Mouse (Mus musculus): Measurements from ENCODE around the gene Atp6v1fnb. TPM values are rescaled to one million over a fixed set of nuclear protein-coding genes. Genes with fewer than 3 reads are reported as not detected.
A peak's percentile ranks its signal among the peaks of the same experiment; 100 is the strongest.

Atp6v1fnb gene
- polyA plus RNA-seq (2014; fragmentation: Nextera tagmentation; extraction: Ambion mirVana), result not detected in 2 replicates

DNA sequence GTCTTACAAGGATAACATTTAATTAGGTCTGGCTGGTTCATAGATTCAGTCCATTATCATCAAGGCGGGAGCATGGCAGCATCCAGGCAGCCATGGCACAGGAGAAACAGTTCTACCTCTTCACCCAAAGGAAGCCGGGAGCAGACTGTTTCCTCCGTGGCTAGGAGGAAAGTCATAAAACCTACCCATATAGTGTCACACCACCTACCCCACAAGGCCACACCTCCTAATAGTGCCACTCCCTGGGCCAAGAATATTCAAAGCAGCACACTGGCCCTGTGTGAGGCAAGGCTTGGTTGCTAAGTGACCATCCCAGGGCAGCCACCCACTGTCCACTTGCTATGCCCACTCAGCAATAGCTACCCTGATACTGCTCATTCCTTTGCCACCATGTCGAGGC, at the start of gene Atp6v1fnb:
Atp6v1fnb (plus strand) TSS at position 301 of the 400 bp plus-strand sequence.
- no peak for ATAC-seq (replicated peaks; ENCODE audit: insufficient number of reproducible peaks, low FRiP score, low TSS enrichment, low read depth)
- no peak within 1 kb of the TSS for H3K4me2 ChIP-seq (ENCODE audit: low read depth, low read length)
- H3K4me3 ChIP-seq (ENCODE audit: low read depth, low read length), result no peak within 1 kb of the TSS
- H3K27ac ChIP-seq (replicated peaks; ENCODE audit: low read depth, low read length), result no peak within 1 kb of the TSS
- no peak for DNase-seq (ENCODE audit: low spot score)
- peaks cover 2% of the 10 kb centered on the region; the same call in 1 of the 2 replicates for H3K4me1 ChIP-seq (ENCODE audit: control insufficient read depth, insufficient read depth, low read length)
- WGBS, result 86% methylated on average over 4 of the region's 4 CpGs
- no peak within 1 kb of the TSS for H3K9ac ChIP-seq (replicated peaks; ENCODE audit: low read length)
- H3K36me3 ChIP-seq (replicated peaks; ENCODE audit: control insufficient read depth, insufficient read depth, low read depth, low read length), result no peaks in the 10 kb centered on the region; the same call in 1 of the 2 replicates
- no peaks in the 10 kb centered on the region for H3K27me3 ChIP-seq (ENCODE audit: control insufficient read depth, insufficient read depth, low read length)
- no peaks in the 10 kb centered on the region for H3K9me3 ChIP-seq (replicated peaks; ENCODE audit: control insufficient read depth, low read length)

DNA sequence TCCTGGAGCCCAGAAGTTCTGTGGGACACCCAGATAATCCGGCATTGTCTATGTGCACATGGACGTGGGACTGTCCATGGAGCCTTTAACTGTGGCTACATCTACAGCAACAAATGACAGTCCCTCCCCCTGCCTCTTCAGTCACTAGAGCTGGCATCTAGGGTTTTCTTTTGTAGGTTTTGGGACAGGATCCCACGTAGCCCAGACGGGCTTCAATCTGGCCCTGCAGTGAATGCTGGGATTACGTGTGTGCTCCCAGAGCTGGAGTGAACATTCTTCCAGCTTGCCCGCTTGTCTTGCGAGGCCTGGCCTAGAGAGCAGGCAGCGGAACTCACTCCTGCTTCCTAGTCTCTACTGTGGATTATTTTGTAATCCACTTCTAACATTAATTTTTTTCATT, 46.1 kb upstream of the Atp6v1fnb start:
- no peak overlapping the region for H3K9ac ChIP-seq (replicated peaks; ENCODE audit: low read length)
- ATAC-seq (replicated peaks; ENCODE audit: insufficient number of reproducible peaks, low FRiP score, low TSS enrichment, low read depth) (no peak), DNase-seq (ENCODE audit: low spot score) (no peak)
- H3K27me3 ChIP-seq (ENCODE audit: control insufficient read depth, insufficient read depth, low read length), result no peaks in the 10 kb centered on the region
- WGBS, result 90% methylated on average over 8 of the region's 8 CpGs
- no peak overlapping the region for H3K27ac ChIP-seq (replicated peaks; ENCODE audit: low read depth, low read length)
- H3K4me1 ChIP-seq (ENCODE audit: control insufficient read depth, insufficient read depth, low read length), result no peaks in the 10 kb centered on the region
- no peak overlapping the region for H3K4me3 ChIP-seq (ENCODE audit: low read depth, low read length)
- H3K9me3 ChIP-seq (replicated peaks; ENCODE audit: control insufficient read depth, low read length), result no peaks in the 10 kb centered on the region
- H3K4me2 ChIP-seq (ENCODE audit: low read depth, low read length), result no peak overlapping the region
- no peaks in the 10 kb centered on the region for H3K36me3 ChIP-seq (replicated peaks; ENCODE audit: control insufficient read depth, insufficient read depth, low read depth, low read length)

DNA sequence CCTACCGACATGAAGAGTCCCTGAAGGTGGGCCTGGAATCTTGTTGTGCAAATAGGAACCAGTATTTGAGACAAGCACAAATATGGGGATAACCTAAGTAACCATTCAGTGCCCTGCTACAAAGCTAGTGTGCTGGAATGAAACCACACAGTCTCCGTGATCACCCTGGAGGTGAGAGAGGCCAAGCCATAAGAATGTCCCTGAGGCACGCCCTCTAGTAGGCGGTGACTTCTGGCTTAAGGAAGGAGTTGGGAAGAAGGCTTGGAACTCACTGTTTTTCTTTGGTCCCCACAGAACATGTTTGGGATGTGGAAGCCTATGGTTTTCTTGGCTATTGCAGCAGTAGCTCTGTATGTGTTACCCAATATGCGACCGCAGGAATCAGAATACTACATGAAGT, 44.9 kb upstream of the Atp6v1fnb start:
- Histone ChIP-seq H3K27me3 (ENCODE audit: control insufficient read depth, insufficient read depth, low read length) (no peaks in the 10 kb centered on the region), H3K9ac (replicated peaks; ENCODE audit: low read length) (no peak overlapping the region), H3K4me1 (ENCODE audit: control insufficient read depth, insufficient read depth, low read length) (no peaks in the 10 kb centered on the region), H3K4me3 (ENCODE audit: low read depth, low read length) (no peak overlapping the region), H3K9me3 (replicated peaks; ENCODE audit: control insufficient read depth, low read length) (no peaks in the 10 kb centered on the region), H3K4me2 (ENCODE audit: low read depth, low read length) (no peak overlapping the region), H3K36me3 (replicated peaks; ENCODE audit: control insufficient read depth, insufficient read depth, low read depth, low read length) (no peaks in the 10 kb centered on the region), H3K27ac (replicated peaks; ENCODE audit: low read depth, low read length) (no peak overlapping the region)
- 75% methylated on average over 6 of the region's 6 CpGs for WGBS
- ATAC-seq (replicated peaks; ENCODE audit: insufficient number of reproducible peaks, low FRiP score, low TSS enrichment, low read depth) (no peak), DNase-seq (ENCODE audit: low spot score) (no peak)

DNA sequence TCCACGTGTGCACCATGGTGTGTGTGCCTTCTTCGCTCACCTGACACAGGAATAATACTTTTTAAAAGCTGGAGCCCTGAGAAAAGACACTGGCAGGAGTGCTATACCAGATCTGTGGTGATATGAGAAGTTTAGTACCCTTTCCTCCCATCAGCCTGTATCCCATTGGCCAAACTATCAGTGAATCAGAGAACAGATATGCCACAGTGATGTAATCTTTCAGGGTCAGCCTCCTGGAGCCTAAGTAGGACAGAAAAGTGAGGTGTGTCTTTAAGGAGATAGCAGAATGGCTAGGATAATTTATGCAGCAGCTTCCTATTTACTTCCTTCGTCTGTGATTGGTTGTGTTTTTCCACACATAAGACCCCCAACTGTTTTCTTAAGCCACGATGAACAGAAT, 43.1 kb upstream of the Atp6v1fnb start:
- no peak overlapping the region for H3K27ac ChIP-seq (replicated peaks; ENCODE audit: low read depth, low read length)
- no peak overlapping the region for H3K4me3 ChIP-seq (ENCODE audit: low read depth, low read length)
- peaks cover 7% of the 10 kb centered on the region for H3K27me3 ChIP-seq (ENCODE audit: control insufficient read depth, insufficient read depth, low read length)
- no peaks in the 10 kb centered on the region for H3K9me3 ChIP-seq (replicated peaks; ENCODE audit: control insufficient read depth, low read length)
- no peak overlapping the region for H3K9ac ChIP-seq (replicated peaks; ENCODE audit: low read length)
- H3K4me2 ChIP-seq (ENCODE audit: low read depth, low read length), result no peak overlapping the region
- ATAC-seq (replicated peaks; ENCODE audit: insufficient number of reproducible peaks, low FRiP score, low TSS enrichment, low read depth), result no peak
- WGBS, result 63% methylated on average over 4 of the region's 4 CpGs
- DNase-seq (ENCODE audit: low spot score), result no peak
- no peaks in the 10 kb centered on the region for H3K36me3 ChIP-seq (replicated peaks; ENCODE audit: control insufficient read depth, insufficient read depth, low read depth, low read length)
- peaks cover 4% of the 10 kb centered on the region for H3K4me1 ChIP-seq (ENCODE audit: control insufficient read depth, insufficient read depth, low read length)

DNA sequence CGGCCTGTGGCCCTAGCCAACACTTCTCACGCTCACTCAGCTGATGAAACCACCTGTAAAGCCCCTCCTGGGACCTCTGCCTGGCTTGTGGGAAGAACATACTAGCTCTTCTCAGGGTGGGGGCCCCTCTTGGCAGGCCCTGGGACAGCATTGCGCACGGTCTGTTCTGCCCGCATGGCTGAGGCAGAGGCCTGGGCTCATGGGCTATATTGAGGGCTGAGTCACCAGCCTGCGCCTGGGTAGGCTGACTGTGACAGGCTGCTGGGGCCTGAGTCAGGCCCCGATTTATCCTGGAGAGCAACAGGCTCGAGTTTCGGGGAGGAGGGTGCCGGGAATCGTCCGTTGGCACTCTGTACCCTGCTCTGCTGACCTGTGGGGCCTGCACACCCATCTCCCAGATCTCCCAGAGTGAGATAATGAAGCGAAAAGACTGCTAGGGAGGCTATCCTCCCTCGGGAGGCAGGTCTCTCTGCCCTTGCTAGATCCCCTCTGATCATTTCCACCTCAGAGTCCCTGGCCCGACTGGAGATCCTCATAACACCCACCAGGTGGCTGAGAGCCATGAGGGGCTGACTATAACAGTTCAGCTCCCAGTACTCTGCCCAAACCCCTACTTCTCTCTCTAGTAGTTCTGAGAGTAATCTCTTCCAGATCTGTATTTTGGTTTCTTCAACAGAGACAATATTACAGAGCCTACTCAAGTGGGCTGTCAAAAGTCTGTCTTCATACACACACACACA, 40.4 kb upstream of the Atp6v1fnb start:
- 48% methylated on average over 15 of the region's 15 CpGs for WGBS
- peaks cover 11% of the 10 kb centered on the region for H3K4me1 ChIP-seq (ENCODE audit: control insufficient read depth, insufficient read depth, low read length)
- no peaks in the 10 kb centered on the region for H3K9me3 ChIP-seq (replicated peaks; ENCODE audit: control insufficient read depth, low read length)
- no peak overlapping the region for H3K27ac ChIP-seq (replicated peaks; ENCODE audit: low read depth, low read length)
- H3K9ac ChIP-seq (replicated peaks; ENCODE audit: low read length), result no peak overlapping the region
- H3K4me2 ChIP-seq (ENCODE audit: low read depth, low read length), result no peak overlapping the region
- ATAC-seq (replicated peaks; ENCODE audit: insufficient number of reproducible peaks, low FRiP score, low TSS enrichment, low read depth), result no peak
- peaks cover 17% of the 10 kb centered on the region for H3K27me3 ChIP-seq (ENCODE audit: control insufficient read depth, insufficient read depth, low read length)
- no peaks in the 10 kb centered on the region for H3K36me3 ChIP-seq (replicated peaks; ENCODE audit: control insufficient read depth, insufficient read depth, low read depth, low read length)
- no peak overlapping the region for H3K4me3 ChIP-seq (ENCODE audit: low read depth, low read length)
- peak; percentile 36 for DNase-seq (ENCODE audit: low spot score)

DNA sequence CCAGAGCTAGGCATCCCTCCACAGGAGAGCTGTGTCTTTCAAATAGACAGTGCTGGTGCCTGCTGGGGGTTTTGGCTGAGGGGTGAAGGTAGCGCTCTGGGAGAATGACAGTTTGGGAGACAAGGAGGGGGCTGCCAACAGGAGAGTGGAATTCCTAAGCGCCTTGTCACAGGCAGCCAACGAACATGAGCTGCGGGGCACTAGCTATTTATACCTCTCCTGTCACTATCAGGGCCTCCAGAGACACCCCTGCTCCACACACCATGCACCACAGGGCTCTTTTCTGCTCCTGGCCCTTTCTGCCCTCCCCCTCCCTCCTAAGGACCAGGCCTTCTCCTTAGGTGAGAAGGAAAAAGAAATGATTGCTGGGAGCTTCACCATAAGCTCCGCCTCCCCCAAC, 39.8 kb upstream of the Atp6v1fnb start:
- Histone ChIP-seq H3K9me3 (replicated peaks; ENCODE audit: control insufficient read depth, low read length) (no peaks in the 10 kb centered on the region), H3K4me2 (ENCODE audit: low read depth, low read length) (no peak overlapping the region), H3K36me3 (replicated peaks; ENCODE audit: control insufficient read depth, insufficient read depth, low read depth, low read length) (no peaks in the 10 kb centered on the region), H3K27me3 (ENCODE audit: control insufficient read depth, insufficient read depth, low read length) (peaks cover 17% of the 10 kb centered on the region), H3K27ac (replicated peaks; ENCODE audit: low read depth, low read length) (no peak overlapping the region), H3K4me3 (ENCODE audit: low read depth, low read length) (no peak overlapping the region), H3K4me1 (ENCODE audit: control insufficient read depth, insufficient read depth, low read length) (peaks cover 15% of the 10 kb centered on the region), H3K9ac (replicated peaks; ENCODE audit: low read length) (no peak overlapping the region)
- DNase-seq (ENCODE audit: low spot score), result peak; percentile 1
- ATAC-seq (replicated peaks; ENCODE audit: insufficient number of reproducible peaks, low FRiP score, low TSS enrichment, low read depth), result no peak
- whole genome bisulfite sequencing, result 16% methylated on average over 5 of the region's 5 CpGs

DNA sequence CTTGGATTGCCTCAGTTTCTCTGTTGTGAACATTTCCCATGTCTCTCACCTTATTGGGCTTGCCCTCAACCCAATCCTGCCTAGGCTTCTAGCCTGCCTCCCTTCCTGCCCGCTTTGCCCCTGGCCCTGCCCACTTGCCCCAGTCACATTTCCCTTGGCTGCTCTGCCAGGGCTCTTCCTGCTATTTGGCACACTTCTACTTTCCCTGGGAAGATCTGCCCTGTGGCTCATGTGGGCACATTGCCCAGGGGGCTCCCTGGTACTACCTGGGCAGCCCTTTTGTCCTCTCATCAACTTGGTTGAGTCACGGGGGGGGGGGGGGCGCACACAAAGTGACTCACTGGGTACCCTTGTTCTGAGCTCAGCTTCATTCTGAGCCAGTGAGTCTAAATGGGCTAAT, 39.1 kb upstream of the Atp6v1fnb start:
- 51% methylated on average over 3 of the region's 3 CpGs for WGBS
- peaks cover 17% of the 10 kb centered on the region for H3K27me3 ChIP-seq (ENCODE audit: control insufficient read depth, insufficient read depth, low read length)
- ATAC-seq (replicated peaks; ENCODE audit: insufficient number of reproducible peaks, low FRiP score, low TSS enrichment, low read depth), result no peak

DNA sequence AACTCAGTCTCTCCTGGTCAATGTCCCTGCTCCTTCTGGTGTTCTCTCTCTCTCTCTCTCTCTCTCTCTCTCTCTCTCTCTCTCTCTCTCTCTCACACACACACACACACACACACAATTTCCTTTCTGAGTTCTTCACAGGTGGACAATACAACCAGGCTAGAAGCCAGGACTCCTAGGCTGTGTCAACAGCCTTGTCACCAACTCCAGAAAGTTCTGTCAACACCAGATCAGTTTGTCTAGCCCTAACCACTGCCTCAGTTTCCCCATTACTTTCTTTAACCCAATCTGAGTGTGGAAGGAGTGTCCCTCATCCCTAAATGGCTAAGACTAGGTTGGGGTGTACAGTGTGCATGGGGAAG, 38.6 kb upstream of the Atp6v1fnb start:
- Histone ChIP-seq H3K27me3 (ENCODE audit: control insufficient read depth, insufficient read depth, low read length) (peaks cover 17% of the 10 kb centered on the region), H3K4me2 (ENCODE audit: low read depth, low read length) (peak overlapping the region; percentile 89), H3K27ac (replicated peaks; ENCODE audit: low read depth, low read length) (no peak overlapping the region), H3K4me1 (ENCODE audit: control insufficient read depth, insufficient read depth, low read length) (peaks cover 18% of the 10 kb centered on the region), H3K9ac (replicated peaks; ENCODE audit: low read length) (peak overlapping the region; percentile 60), H3K4me3 (ENCODE audit: low read depth, low read length) (peak overlapping the region; percentile 52), H3K36me3 (replicated peaks; ENCODE audit: control insufficient read depth, insufficient read depth, low read depth, low read length) (no peaks in the 10 kb centered on the region), H3K9me3 (replicated peaks; ENCODE audit: control insufficient read depth, low read length) (no peaks in the 10 kb centered on the region)
- DNase-seq (ENCODE audit: low spot score) (no peak), ATAC-seq (replicated peaks; ENCODE audit: insufficient number of reproducible peaks, low FRiP score, low TSS enrichment, low read depth) (no peak)

More for the DNA sequence above, 39.1 kb upstream of the Atp6v1fnb start:
- H3K36me3 ChIP-seq (replicated peaks; ENCODE audit: control insufficient read depth, insufficient read depth, low read depth, low read length), result no peaks in the 10 kb centered on the region
- no peaks in the 10 kb centered on the region for H3K9me3 ChIP-seq (replicated peaks; ENCODE audit: control insufficient read depth, low read length)
- no peak overlapping the region for H3K4me2 ChIP-seq (ENCODE audit: low read depth, low read length)
- H3K9ac ChIP-seq (replicated peaks; ENCODE audit: low read length), result no peak overlapping the region
- no peak overlapping the region for H3K27ac ChIP-seq (replicated peaks; ENCODE audit: low read depth, low read length)
- peaks cover 18% of the 10 kb centered on the region for H3K4me1 ChIP-seq (ENCODE audit: control insufficient read depth, insufficient read depth, low read length)
- DNase-seq (ENCODE audit: low spot score), result no peak
- H3K4me3 ChIP-seq (ENCODE audit: low read depth, low read length), result no peak overlapping the region
